Mouse (Mus musculus) common myeloid progenitor, adult 5-6 weeks (primary cell): ENCODE measurements around the gene Qars. TPM values are rescaled to one million over a fixed set of nuclear protein-coding genes. Genes with fewer than 3 reads are reported as not detected.

ENCODE experiments used
- ATAC-seq: replicated peaks from 2 replicates; pipeline ENCODE4 v1.8.0; 2016; ENCODE audit warnings: low read depth, mild to moderate bottlenecking, moderate TSS enrichment, inconsistent platforms; ENCODE audit not compliant: poor library complexity, severe bottlenecking
- total RNA-seq: library from RNA; stranded (forward); fragments of 200-1000, 187-1606 nt; gene quantifications from 2 replicates; pipeline ENCODE4 v1.2.3, GENCODE M21; 2017

Qars gene
- 149 and 207 TPM in 2 replicates for total RNA-seq

DNA sequence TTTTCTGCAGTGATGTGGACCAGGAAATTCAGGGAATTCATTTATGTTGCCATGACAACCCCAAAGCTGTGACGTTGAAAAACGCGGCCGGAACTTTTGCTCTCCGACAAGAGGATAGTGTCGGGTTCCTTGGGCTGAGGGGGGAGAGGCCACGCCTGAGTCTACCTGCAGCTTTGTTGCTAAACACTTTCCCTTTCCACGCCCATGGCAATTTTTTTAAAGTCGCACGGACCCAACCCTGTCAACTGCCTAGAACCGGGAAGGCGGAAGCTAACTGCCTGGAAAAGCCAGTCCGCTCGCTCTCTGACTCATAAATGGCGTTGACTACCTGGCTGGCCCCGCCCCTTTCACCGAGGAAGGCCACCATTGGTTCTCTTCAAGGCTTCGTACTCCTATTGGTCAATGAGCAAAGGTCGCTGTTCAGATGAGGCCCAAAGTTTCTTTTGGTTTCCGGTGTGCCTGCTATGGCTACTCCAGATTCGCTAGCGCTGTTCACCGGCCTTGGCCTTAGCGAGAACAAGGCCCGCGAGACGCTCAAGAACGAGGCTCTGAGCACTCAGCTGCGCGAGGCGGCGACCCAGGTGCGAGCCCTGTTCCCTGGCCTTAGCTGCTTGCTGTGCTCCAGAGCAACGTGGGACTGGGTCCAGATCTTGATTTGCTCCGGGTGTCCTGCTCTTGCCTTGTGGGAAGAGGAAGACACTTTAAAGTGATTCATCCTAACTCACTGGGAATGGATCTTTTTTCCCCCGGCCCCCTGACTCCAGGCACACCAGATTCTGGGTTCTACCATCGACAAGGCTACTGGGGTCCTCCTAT is at the start of gene Qars:
Gene Qars (plus strand): TSS at position 88 of the 816 bp plus-strand sequence.
- ATAC-seq: peak; percentile 99

DNA sequence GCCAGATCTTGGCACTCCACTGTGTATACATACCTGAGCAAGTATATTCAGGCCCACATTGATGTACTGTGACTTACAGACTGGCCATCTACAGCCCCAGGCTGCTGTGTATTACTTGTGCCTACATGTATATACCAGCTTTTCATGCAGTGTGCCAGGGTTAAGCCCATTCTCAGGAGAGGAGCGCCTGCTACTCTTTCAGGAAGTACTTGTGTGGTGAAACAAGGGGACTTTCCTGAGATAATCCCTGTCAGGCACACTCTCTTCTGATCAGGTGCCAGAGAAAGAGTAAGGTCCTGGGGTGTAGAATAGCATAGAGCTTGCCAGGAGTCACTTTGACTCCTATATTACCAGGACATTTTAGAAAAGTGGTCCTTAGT is 47.6 kb upstream of the Qars start:
- ATAC-seq: peak; percentile 16

DNA sequence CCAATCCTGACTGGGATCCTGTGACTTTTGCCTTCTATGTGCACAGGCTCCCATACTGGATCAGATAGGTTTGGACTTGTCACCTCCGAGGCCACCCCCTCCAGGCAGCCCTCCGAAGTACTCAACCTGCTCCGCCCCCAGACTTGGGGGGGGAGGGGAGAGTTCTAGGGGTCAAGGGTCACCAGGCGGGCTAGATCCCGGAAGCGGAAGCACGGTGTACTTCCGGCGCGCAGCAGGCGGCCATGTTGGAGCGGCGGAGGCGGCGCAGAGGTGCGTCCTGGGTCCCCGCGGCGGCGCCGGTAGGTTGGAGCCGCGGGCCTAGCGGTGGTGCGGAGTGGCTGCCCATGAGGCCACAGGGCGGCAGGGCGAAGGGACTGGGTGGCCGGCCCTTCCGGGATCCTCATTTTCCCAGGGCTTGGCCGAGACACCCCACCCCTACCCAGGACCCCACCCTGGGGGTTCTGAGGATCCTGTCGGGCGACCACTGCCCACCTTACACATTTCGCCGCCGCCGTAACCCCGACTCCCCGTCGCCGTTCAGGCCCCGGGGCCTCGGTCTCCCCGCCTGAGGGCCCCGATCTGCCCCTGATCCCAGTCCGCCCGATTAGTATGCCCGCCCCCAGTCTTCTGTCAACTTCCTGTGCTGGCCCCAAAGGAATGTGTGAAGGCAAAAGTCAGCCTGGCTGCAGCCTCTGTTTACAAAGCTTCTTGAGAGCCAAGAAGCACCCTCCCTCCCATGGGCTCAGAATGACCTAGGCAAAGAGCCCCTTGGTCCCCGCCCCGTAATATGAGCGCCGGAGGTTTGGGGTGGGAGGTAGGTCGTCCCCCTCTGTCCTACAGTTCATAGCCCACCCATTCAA is 47.0 kb upstream of the Qars start, which contains the start of gene Ccdc71:
Gene Ccdc71 (plus strand): TSS at position 209 of the 860 bp plus-strand sequence.
- ATAC-seq: peak; percentile 91

DNA sequence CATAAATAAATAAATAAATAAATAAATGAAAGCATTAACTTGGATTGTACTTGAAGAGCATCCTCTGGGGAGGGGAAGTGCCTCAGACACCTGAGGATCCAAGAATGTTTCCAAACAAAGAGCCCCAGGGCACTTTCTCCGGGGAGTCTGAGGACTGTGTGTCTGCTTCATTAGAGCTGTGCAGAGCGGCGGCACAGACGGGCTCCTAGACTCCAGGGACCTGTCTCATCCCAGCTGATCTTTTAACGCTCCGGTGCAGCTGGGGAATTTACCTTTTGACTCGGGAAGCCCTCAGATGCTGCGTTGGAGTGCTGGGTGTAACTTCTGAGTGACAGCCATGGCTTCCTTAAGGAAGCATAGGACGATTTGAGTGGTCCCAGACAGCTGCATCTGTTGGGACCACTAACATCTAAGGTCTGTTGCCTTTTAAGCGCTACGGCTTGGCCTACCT is 46.3 kb upstream of the Qars start, which contains the start of gene Klhdc8b:
Gene Klhdc8b (minus strand): TSS at position 401 of the 451 bp plus-strand sequence.
- ATAC-seq: no peak

DNA sequence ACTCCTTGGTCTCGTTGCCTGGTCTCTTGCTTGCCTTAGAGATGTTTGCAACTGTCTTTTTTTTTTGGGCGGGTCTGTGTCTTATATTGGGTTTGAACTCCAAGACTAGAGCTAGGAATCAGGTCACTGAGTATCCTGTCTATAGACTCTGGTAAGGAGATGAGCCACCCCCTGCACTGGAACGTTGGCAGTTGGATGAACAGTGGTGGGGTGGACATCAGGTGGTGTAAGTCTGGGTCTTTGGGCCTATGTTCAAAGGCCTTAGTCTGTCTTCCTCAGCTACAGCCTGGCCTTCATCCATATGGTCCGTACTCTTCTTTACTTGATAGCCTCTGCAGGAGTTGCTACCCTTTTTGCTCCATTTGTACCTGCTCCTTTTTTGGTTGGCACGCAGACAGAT is 45.8 kb upstream of the Qars start:
- ATAC-seq: no peak

DNA sequence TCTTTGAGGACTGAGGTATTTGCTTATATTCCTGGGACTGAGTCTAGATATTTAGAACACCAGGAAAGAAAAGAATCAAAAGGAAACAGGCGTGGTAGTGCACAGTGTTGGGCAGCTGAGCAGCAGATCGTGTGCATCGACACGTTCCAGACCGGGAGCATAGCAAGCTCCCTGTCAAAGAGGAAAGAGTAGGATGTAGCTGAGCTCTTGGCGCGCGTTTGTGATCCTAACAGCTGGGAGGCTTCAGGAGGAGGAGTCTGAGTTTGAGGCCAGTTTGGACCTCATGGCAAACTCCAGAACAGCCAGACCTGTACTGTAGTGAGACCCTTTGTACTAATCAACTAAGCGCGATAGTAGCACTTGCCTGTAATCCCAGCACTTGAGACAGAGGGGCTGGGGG is 45.3 kb upstream of the Qars start:
- no peak for ATAC-seq

DNA sequence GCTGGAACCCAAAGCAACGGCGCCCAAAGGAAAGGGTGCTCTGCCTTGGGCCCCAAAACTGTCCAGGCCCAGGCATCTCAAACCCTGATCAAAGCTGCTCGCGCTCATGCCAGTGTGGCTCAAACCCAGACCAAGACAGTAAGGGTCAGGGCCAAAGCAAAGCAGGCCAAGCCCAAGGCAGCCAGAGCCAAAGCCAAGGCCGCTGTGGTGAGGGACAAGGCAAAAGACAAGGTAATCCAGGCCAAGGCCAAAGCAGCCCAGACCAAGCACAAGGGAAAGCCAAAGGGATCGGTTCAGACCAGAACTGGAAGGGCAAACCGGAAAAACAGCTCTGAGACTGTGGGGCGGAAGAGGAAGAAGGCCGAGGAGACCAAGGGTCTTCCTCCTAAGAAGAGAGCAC is 43.8 kb upstream of the Qars start:
- ATAC-seq: no peak

DNA sequence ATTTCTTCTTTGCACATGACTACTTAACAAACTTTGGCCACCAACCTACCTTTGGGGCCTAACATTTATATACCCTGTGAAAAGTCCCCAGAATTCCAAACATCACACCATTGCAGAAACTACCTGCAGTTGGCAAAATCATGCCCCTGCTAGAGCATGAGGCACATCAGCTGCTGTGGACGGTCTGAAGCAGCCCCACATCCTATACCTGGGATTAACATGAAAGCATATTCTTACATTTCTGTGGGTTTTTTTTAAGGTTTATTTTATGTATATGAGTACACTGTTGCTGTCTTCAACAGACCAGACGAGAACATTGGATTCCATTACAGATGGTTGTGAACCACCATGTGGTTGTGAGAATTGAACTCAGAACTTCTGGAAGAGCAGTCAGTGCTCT is 41.3 kb upstream of the Qars start:
- no peak for ATAC-seq

DNA sequence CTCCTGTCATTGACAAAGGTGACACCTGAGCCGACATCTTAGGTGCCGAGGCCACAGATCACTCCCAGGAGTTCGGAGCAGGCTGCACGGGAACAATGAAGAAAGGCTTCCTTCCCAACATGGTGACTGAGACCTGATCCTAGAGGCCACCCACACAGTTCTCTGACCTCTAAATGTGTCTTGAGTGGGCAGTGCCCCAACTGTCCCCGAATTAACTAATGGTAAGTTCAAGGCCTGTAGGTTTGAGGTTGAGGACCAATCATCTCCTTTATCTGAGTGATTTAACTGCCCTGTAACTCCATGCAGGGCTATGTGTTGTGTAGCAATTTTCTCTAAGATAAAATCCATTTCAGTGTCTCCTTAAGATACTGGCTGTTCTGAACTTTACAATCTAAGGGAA is 38.1 kb upstream of the Qars start:
- ATAC-seq: no peak

DNA sequence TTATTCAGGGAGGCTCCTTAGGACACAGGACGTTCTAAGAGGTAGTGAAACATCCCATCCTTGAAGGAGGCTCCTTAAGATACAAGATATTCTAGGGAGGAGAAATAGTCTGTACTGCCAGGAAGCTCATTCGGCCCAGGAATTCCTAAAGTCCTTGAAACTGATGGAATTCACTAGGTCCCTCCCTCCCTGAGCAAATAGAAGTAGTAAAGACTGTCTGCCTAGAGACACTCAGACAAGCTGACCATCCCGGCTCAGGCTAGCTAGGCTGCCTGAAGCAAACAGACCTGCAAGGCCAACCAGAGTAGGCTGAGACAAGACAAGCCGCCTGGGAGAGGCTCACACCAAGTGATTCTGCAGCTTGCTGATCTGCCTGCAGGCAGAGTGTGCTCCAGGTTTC is 37.7 kb upstream of the Qars start:
- no peak for ATAC-seq

DNA sequence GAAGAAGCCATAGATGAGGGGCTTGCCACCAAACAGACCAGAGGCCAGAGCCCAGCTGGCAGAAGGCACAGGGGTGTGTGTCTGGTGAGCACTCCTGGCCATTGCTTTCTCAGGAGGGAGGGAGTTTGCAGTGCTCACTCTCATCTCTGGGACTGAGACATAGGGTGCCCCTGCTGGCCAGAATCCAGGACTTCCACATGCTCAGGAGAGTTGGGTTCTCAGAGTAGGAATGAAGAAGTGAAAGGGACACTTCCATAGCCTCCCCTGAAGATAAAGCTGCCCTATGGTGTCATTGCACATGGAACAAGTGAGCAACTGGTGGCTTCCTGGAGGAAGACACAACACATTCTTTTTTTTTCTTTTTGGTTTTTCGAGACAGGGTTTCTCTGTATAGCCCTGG is 33.0 kb upstream of the Qars start:
- ATAC-seq: peak; percentile 73

DNA sequence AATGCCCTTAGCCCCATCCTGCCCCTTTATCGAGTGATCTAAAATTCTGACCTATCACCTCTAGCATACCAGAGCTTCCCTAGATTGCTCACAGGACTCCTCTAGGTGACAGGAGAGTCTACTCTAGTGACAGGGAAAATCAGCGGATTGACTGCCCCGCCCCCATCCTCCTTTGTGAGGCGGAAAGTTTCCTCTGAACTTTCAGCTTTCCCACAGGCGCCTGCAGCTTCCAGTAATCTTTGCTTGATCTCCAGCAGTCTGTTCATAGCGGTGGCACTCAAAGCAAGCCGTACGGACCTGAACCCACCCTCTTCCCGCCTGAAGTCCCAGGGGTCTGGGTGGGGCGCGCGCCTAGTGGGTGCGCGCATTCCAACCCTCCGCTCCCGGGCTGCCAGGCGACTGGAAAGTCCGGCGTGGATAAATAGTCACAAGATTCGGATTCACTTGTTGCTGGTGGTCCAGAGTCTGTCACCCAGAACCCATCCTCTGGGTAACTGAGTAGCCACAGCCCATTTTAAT is 28.8 kb upstream of the Qars start:
- ATAC-seq: peak; percentile 58

DNA sequence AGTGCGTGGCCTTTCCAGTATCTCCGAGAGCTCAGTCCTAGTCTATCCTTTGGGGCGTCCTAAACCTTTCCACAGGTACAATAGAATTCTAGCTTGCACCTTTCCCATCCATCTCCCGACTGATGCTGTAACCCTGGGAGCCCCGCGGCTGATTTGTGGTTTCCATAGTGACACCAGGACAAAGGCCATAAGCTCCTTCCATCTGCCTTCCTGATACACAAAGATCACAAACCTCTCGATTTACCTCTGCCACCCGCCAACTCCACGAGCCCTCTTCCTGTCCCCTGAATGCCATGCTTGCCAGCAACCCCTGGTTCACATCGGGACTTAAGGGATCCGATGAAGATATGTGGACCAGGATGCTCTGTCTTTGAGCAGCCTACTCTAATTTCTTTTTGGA is 28.3 kb upstream of the Qars start:
- ATAC-seq: no peak

DNA sequence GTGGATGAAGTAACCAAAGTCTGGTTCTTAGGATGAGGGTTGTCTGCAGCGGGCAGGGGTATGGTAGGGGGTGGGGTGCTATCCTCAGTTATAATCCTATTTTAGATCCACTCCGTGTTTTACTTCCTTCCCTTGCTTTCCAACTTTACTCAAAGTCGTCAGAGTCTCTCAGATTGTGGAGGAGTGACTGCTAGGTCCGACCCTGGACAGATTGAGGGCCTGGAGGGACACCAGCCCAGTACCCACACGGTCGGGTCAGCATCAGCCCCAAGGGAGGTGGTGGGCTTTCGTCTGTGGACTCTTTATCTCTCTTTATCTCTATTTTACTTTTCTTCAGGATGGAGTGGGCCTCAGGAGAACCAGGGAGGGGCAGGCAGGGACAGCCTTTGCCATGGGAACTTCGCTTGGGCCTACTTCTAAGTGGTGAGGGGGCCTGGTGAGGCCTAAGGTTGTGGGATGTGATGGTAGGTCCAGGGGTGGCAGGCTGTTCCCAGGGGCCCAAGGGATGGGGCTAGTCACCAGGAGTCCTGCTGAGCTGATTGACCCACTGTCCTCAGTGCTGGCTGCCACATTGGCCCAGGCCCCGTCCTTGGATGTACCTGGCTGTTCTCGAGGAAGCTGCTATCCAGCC is 27.7 kb upstream of the Qars start, which contains the start of gene Lamb2:
Gene Lamb2 (plus strand): TSS at position 16 of the 631 bp plus-strand sequence.
- peak; percentile 48 for ATAC-seq

DNA sequence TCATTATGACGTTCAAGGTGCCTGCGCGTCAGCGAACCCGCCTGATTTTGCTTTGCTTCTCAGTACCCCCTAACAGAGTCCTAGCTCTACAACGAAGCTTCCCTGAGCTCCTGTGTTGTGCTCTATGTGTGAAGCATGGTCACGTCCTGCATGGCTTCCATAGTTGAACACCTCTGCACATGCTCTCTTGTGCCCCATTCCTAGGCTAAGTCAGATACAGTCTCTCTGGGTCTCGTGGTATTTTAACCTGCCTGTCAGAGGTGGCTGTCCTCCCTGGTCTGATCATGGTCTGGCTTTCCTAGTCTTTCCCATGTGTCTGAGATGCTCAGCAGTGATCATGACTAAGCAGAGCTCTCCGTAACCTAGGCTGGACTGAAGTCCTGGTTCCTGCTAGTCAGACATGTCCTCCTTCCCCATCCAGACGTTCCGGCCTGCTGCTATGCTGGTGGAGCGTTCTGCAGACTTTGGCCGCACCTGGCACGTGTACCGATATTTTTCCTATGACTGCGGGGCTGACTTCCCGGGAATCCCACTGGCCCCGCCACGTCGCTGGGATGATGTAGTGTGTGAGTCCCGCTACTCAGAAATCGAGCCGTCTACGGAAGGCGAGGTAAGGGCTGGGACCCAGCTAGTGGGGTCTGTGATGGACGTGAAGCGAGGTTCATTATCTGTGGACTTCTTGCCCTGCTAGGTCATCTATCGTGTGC is 26.5 kb upstream of the Qars start:
- no peak for ATAC-seq

DNA sequence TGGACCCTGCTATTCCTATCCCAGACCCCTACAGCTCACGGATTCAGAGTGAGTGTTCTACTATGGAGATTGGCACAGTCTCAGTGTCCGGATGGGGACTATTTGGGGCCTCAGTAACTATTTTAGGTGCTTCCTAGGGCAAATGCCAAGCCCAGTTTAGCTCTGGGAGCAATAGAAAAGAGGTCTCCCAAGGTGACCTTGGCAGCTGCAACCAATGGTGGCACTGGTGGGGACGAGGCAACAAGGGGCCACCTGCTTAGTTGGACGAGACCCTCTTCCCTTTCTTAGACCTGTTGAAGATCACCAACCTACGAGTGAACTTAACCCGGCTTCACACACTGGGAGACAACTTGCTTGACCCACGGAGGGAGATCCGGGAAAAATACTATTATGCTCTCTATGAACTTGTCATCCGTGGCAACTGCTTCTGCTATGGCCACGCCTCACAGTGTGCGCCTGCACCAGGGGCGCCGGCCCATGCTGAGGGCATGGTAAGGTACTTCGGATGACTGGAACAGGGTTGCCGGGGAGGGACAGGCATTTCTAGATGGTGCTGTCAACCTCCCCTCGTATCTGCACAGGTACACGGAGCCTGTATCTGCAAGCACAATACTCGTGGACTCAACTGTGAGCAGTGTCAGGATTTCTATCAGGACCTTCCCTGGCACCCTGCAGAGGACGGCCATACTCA is 25.8 kb upstream of the Qars start:
- ATAC-seq: no peak

DNA sequence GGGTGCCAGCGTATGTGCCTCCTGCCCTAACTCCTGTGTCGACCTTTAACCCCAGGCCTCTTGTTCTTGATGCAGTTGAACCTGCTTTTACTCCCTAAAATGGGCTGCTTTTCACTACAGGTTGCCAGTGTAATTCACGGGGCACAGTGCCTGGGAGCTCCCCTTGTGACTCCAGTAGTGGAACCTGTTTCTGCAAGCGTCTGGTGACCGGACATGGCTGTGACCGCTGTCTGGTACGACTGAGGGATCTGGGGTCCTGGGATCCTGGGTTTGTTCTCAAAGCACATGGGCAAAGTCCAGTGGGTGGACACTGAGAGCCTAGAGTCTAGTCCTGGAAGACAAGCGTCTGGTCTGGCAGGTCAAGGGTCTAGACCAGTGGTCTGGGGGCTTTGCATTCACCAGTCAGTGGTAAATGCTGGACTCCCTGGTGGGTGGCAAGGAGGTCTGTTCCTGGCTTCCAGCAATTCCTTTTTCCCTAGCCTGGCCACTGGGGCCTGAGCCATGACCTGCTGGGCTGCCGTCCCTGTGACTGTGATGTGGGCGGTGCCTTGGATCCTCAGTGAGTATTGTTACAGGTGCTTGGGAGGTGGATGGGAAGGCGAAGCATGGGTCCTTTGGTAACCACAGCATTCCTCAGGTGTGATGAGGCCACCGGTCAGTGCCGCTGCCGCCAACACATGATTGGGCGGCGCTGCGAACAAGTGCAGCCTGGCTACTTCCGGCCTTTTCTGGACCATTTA is 24.3 kb upstream of the Qars start:
- no peak for ATAC-seq

DNA sequence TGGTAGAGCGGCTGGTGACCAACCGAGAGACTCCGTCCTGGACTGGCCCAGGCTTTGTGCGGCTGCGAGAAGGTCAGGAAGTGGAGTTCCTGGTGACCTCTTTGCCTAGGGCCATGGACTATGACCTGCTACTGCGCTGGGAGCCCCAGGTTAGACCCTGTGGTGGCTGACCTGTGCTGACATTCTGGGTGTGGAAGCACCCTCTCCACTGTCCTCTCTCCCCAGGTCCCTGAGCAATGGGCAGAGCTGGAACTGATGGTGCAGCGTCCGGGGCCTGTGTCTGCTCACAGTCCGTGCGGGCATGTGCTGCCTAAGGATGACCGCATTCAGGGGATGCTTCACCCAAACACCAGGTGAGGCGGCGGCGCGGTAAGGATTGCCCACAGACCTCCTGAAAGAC is 23.5 kb upstream of the Qars start:
- ATAC-seq: no peak
